Mouse (Mus musculus) myocyte (in vitro differentiated cells): ENCODE data around the gene Angel1. TPM values are rescaled to one million over a fixed set of nuclear protein-coding genes. Genes with fewer than 3 reads are reported as not detected.

Experiments
- H3K27me3 ChIP-seq: one replicate; pipeline ENCODE4 v1.6.1; 2011; ENCODE audit not compliant: control insufficient read depth, insufficient read depth, insufficient read length
- H3K36me3 ChIP-seq: one replicate; pipeline ENCODE4 v1.6.1; 2011; ENCODE audit not compliant: control insufficient read depth, insufficient read depth
- H3K4me2 ChIP-seq: one replicate; pipeline ENCODE4 v1.6.1; 2011; ENCODE audit warnings: low read depth, control low read depth
- H3K4me3 ChIP-seq: one replicate; pipeline ENCODE4 v1.5.1; 2011; ENCODE audit warnings: mild to moderate bottlenecking, control low read depth, moderate library complexity
- H3K79me2 ChIP-seq: one replicate; pipeline ENCODE4 v1.6.1; 2011; ENCODE audit not compliant: control insufficient read depth, insufficient read depth
- H3ac ChIP-seq: one replicate; pipeline ENCODE4 v1.6.1; 2011; ENCODE audit not compliant: control insufficient read depth, insufficient read length
- CEBPB ChIP-seq: IDR thresholded peaks from 2 replicates; pipeline ENCODE4 v1.6.1; 2011; ENCODE audit warnings: mild to moderate bottlenecking, moderate library complexity; ENCODE audit not compliant: poor library complexity, insufficient read depth, severe bottlenecking
- E2F4 ChIP-seq: IDR thresholded peaks from one replicate; pipeline ENCODE4 v1.6.1; 2011; ENCODE audit warnings: mild to moderate bottlenecking, control low read depth, moderate library complexity; ENCODE audit not compliant: insufficient read depth
- MAX ChIP-seq: IDR thresholded peaks from one replicate; pipeline ENCODE4 v1.6.1; 2011; ENCODE audit warnings: low read depth, mild to moderate bottlenecking, control low read depth
- MYOD1 ChIP-seq, 3 experiments: IDR thresholded peaks; one replicate each; pipeline ENCODE4 v1.6.1; 2011; ENCODE audit warnings: control low read depth in 2 of 3, low read depth in 2 of 3, mild to moderate bottlenecking in 2 of 3, moderate library complexity in 1 of 3; ENCODE audit not compliant: insufficient read length in 2 of 3, control insufficient read depth in 1 of 3
- MYOG ChIP-seq, 3 experiments: IDR thresholded peaks; one replicate each; pipeline ENCODE4 v1.6.1; 2011; ENCODE audit warnings: control low read depth in 2 of 3, low read depth in 2 of 3, mild to moderate bottlenecking in 2 of 3; ENCODE audit not compliant: insufficient read length in 2 of 3, control insufficient read depth in 1 of 3, insufficient read depth in 1 of 3
- POLR2A ChIP-seq: IDR thresholded peaks from one replicate; pipeline ENCODE4 v1.6.1; 2011; ENCODE audit warnings: low read depth, mild to moderate bottlenecking, control low read depth, moderate library complexity; ENCODE audit not compliant: insufficient read length
- POLR2AphosphoS2 ChIP-seq: IDR thresholded peaks from one replicate; pipeline ENCODE4 v1.6.1; 2011; ENCODE audit warnings: low read depth, control low read depth; ENCODE audit not compliant: insufficient read length
- REST ChIP-seq: IDR thresholded peaks from one replicate; pipeline ENCODE4 v1.6.1; 2011; ENCODE audit warnings: mild to moderate bottlenecking, control low read depth, moderate library complexity; ENCODE audit not compliant: insufficient read depth, insufficient read length
- SRF ChIP-seq: IDR thresholded peaks from one replicate; pipeline ENCODE4 v1.6.1; 2011; ENCODE audit warnings: low read depth; ENCODE audit not compliant: control insufficient read depth, insufficient read length
- TCF12 ChIP-seq: IDR thresholded peaks from one replicate; pipeline ENCODE4 v1.6.1; 2011; ENCODE audit warnings: mild to moderate bottlenecking, control low read depth; ENCODE audit not compliant: poor library complexity, insufficient read depth, severe bottlenecking
- TCF3 ChIP-seq: IDR thresholded peaks from one replicate; pipeline ENCODE4 v1.6.1; 2011; ENCODE audit warnings: low read depth, control low read depth; ENCODE audit not compliant: insufficient read length
- USF1 ChIP-seq: IDR thresholded peaks from one replicate; pipeline ENCODE4 v1.6.1; 2011; ENCODE audit warnings: low read depth, mild to moderate bottlenecking, control low read depth, moderate library complexity
- polyA plus RNA-seq: library from polyadenylated mRNA; unstranded; fragments of >200 nt; fragmentation: generic; extraction: Trizol; gene quantifications from one replicate; pipeline ENCODE4 v1.2.1, GENCODE M21; 2012; ENCODE audit warnings: missing spikeins

Angel1 gene
- polyA plus RNA-seq, 1 experiment: 3.0 TPM

GRCm38 (mm10) chr12:86687445-86687955 lies 38.8 kb downstream of the Angel1 start:
- Histone ChIP-seq H3K4me3 (no peak overlapping the region), H3K79me2 (no peaks in the 10 kb centered on the region), H3K36me3 (no peaks in the 10 kb centered on the region), H3ac (no peak overlapping the region), H3K27me3 (peaks cover 9% of the 10 kb centered on the region), H3K4me2 (no peak overlapping the region)
- TF ChIP-seq POLR2AphosphoS2 (no peak), REST (no peak), E2F4 (no peak), CEBPB (no peak), MYOG (IDR thresholded peaks at IDR 0.05; ENCODE audit: control insufficient read depth in 1 of 3, insufficient read depth in 1 of 3, insufficient read length in 2 of 3, low read depth in 2 of 3) (no peak), POLR2A (no peak), USF1 (no peak), SRF (no peak), MYOD1 (IDR thresholded peaks at IDR 0.05; ENCODE audit: control insufficient read depth in 1 of 3, insufficient read length in 2 of 3, low read depth in 2 of 3) (no peak), TCF3 (no peak), TCF12 (no peak), MAX (no peak)

GRCm38 (mm10) chr12:86686551-86687330 lies 39.5 kb downstream of the Angel1 start:
- TF ChIP-seq REST (no peak), USF1 (no peak), MYOG (IDR thresholded peaks at IDR 0.05; ENCODE audit: control insufficient read depth in 1 of 3, insufficient read depth in 1 of 3, insufficient read length in 2 of 3, low read depth in 2 of 3) (no peak), MAX (no peak), POLR2AphosphoS2 (no peak), TCF3 (no peak), E2F4 (no peak), MYOD1 (IDR thresholded peaks at IDR 0.05; ENCODE audit: control insufficient read depth in 1 of 3, insufficient read length in 2 of 3, low read depth in 2 of 3) (no peak), SRF (no peak), POLR2A (no peak), CEBPB (no peak), TCF12 (no peak)
- no peak overlapping the region for H3K4me2 ChIP-seq
- no peak overlapping the region for H3K4me3 ChIP-seq
- no peaks in the 10 kb centered on the region for H3K36me3 ChIP-seq
- no peaks in the 10 kb centered on the region for H3K79me2 ChIP-seq
- H3ac ChIP-seq: no peak overlapping the region
- H3K27me3 ChIP-seq: peaks cover 11% of the 10 kb centered on the region

- Histone ChIP-seq H3K27me3 (peaks cover 11% of the 10 kb centered on the region), H3K4me2 (no peak overlapping the region), H3K4me3 (no peak overlapping the region), H3ac (no peak overlapping the region), H3K36me3 (no peaks in the 10 kb centered on the region), H3K79me2 (no peaks in the 10 kb centered on the region)
- TF ChIP-seq POLR2A: no peak
- no peak for TF ChIP-seq MYOD1 (IDR thresholded peaks at IDR 0.05; ENCODE audit: control insufficient read depth in 1 of 3, insufficient read length in 2 of 3, low read depth in 2 of 3)
- TF ChIP-seq TCF3: no peak
- no peak for TF ChIP-seq MYOG (IDR thresholded peaks at IDR 0.05; ENCODE audit: control insufficient read depth in 1 of 3, insufficient read depth in 1 of 3, insufficient read length in 2 of 3, low read depth in 2 of 3)
- no peak for TF ChIP-seq POLR2AphosphoS2
- TF ChIP-seq CEBPB: no peak
- TF ChIP-seq E2F4: no peak
- no peak for TF ChIP-seq TCF12
- TF ChIP-seq SRF: no peak
- no peak for TF ChIP-seq REST
- no peak for TF ChIP-seq USF1
- TF ChIP-seq MAX: no peak
Observed at GRCm38 (mm10) chr12:86685275-86685674, 41.0 kb downstream of the Angel1 start.

GRCm38 (mm10) chr12:86683698-86684097 lies 42.6 kb downstream of the Angel1 start:
- H3K4me3 ChIP-seq: no peak overlapping the region
- H3ac ChIP-seq: no peak overlapping the region
- H3K4me2 ChIP-seq: no peak overlapping the region
- no peaks in the 10 kb centered on the region for H3K36me3 ChIP-seq
- TF ChIP-seq TCF12: no peak
- TF ChIP-seq CEBPB: no peak
- no peak for TF ChIP-seq USF1
- TF ChIP-seq SRF: no peak
- no peak for TF ChIP-seq POLR2A
- no peak for TF ChIP-seq E2F4
- no peak for TF ChIP-seq MYOG (IDR thresholded peaks at IDR 0.05; ENCODE audit: control insufficient read depth in 1 of 3, insufficient read depth in 1 of 3, insufficient read length in 2 of 3, low read depth in 2 of 3)
- no peak for TF ChIP-seq MAX
- no peak for TF ChIP-seq POLR2AphosphoS2
- TF ChIP-seq MYOD1 (IDR thresholded peaks at IDR 0.05; ENCODE audit: control insufficient read depth in 1 of 3, insufficient read length in 2 of 3, low read depth in 2 of 3): no peak
- TF ChIP-seq TCF3: no peak
- TF ChIP-seq REST: no peak
- peaks cover 25% of the 10 kb centered on the region for H3K27me3 ChIP-seq
- H3K79me2 ChIP-seq: no peaks in the 10 kb centered on the region
